Mouse (Mus musculus) spleen, postnatal 14 days (tissue): ENCODE results near the gene Zfp109.
"Not testable (repeated sequence)": the region's sequence is repeated elsewhere in the genome, so short reads cannot be mapped to it uniquely, and the experiment has no call there.

ENCODE experiments used
- DNase-seq, 2 experiments: peaks; one replicate each; pipeline ENCODE4 v3.0.0; 2021 to 2022; ENCODE audit warnings: low spot score in 2 of 2

Zfp109 gene

GRCm38 (mm10) chr7:24237040-24237791 is at the start of gene Zfp109:
TSS of gene Zfp109 (minus strand) at chr7:24237560.
- peak in 1 of 2 experiments; percentile 7 for DNase-seq

GRCm38 (mm10) chr7:24286916-24287315 is 49.6 kb upstream of the Zfp109 start:
- no peak for DNase-seq

DNA sequence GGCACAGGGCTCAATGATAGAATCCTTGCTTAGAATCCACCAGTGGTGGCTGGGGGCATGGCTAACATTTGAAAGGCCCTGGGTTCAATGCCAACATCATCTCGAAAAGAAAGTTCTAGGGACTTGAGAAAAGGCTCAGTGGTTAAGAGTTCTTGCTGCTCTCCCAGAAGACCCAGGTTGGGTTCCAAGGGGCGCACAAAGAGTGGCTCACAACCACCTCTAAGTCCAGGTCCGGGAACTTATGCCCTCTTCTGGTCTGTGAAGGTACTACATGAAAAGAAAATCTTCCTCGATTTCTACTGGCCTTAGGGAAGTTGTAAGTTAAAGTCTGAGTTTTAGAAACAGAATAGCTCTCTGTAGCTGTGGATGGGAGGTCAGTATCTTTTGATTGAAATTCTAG is 48.7 kb upstream of the Zfp109 start:
- DNase-seq: no peak

DNA sequence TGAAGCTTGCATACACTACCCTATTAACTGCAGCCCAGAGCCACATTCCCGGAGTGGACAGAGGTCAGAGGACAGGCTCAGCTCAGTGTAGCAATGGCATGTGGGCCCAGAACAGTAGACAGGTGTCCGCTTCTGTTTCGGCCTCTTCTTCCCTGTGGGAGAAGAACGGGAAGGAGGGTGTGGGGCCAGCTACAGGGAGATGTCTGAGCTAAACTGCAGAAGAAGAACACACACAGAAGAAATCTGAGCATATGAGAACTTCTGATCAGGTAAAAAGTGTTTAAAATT is 43.4 kb upstream of the Zfp109 start:
- DNase-seq: no peak

- no peak for DNase-seq
Measured at GRCm38 (mm10) chr7:24280031-24280857, 42.9 kb upstream of the Zfp109 start.

DNA sequence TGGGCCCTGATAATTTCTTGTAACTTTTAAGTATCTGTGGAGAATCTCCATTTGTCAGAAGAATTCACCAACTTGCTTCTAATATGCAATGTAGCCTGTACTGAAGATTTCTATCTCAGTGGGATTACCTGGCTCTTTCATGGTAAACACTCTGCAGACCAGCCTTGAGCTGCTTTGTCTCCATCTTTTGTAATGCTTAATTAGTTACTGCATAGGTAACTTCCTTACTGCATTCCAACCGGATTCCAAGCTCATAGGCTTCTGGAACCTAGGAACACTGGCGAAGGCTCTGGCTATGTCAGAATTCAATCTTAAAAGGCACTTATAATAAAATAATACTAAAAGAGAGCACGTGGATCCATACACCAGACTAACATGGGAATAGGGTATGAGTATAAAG is 41.4 kb upstream of the Zfp109 start:
- not testable (repeated sequence) for DNase-seq

DNA sequence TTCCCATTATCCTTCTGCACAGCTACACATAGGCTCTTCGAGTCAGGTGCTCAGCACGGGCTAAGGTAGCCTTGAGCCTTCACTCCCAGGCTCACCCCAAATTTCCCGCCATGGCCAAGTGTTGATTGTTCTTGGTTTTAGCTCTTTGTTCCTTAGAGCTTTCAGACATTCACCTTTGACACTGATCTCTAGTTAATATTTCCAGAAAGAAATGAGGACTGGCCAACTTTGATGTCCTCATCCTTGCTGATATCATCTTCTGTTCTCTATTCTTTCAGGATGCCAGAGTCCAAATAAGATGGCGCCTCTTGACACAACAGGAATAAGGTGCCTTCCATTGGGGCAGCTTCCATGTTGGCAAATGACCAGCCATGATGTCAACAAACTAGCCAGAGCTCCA is 37.1 kb upstream of the Zfp109 start:
- DNase-seq: no peak

GRCm38 (mm10) chr7:24271191-24271590 is 33.8 kb upstream of the Zfp109 start:
- DNase-seq: no peak

DNA sequence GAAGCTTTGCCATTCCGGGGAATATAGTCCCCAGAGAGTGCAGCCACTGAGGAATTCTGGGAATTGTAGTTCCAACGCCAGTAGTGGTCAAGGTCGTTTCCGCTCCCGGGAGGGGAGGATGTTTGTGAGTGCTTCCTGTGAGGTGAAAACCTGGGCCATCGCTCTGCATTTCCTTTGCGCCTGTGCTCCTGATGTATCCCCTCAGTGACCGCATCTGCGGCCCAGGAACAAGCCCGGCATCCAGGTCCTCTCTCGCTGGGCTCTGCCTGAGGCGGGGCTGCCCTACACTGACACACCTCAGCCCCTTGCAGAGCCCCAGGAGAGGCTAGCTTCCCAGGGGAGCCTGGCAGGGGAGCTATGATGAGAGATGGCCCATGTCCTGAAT is 32.9 kb upstream of the Zfp109 start, which contains the start of gene Zfp93:
Zfp93 (plus strand) TSS at position 133 of the 385 bp plus-strand sequence.
- peak in 1 of 2 experiments; percentile 8 for DNase-seq

DNA sequence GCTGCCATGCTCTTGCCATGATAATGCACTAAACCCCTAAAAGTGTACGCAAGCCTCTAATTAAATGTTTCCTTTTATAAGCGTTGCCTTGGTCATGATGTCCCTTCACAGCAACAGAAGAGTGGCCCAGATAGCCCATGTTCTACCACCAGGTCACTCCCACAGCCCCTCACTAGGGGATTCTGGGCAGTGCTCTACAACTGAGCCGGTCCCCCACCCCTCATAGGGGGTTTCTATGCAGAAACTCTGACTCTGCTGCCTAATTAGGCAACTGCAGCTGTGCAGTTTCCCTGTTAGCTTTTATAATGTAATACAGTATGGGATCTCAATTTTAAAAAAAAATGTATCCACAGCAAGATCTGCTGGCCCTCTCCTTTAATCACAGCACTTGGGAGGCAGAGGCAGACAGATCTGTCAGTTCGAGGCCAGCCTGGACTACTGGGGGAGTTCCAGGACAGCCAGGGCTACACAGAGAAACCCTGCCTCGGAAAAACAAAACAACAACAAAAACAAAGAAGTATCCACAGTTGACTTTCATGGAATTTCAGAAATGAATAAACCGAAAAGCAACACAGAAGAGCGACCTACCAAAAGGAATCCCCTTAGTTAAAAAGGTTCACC is 32.4 kb upstream of the Zfp109 start:
- DNase-seq: no peak

DNA sequence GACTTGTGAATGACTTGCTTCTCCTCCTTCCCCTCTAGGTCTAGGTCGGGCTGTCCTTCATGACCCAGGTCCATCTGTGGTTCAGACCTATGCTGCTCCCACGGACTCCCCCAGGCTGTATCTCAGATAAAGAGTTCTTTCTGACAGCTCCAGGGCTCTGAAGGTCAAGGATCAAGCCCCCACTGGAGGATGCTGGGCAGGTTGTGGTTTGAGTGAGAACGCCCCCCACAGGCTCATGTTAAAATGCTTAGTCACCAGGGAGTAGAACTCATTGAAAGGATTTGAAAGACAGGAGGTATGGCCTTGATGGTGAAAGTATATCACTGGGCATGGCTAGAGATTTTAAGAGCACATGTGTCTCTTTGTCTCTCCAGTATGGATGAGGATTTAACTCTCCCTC is 31.9 kb upstream of the Zfp109 start:
- no peak for DNase-seq

DNA sequence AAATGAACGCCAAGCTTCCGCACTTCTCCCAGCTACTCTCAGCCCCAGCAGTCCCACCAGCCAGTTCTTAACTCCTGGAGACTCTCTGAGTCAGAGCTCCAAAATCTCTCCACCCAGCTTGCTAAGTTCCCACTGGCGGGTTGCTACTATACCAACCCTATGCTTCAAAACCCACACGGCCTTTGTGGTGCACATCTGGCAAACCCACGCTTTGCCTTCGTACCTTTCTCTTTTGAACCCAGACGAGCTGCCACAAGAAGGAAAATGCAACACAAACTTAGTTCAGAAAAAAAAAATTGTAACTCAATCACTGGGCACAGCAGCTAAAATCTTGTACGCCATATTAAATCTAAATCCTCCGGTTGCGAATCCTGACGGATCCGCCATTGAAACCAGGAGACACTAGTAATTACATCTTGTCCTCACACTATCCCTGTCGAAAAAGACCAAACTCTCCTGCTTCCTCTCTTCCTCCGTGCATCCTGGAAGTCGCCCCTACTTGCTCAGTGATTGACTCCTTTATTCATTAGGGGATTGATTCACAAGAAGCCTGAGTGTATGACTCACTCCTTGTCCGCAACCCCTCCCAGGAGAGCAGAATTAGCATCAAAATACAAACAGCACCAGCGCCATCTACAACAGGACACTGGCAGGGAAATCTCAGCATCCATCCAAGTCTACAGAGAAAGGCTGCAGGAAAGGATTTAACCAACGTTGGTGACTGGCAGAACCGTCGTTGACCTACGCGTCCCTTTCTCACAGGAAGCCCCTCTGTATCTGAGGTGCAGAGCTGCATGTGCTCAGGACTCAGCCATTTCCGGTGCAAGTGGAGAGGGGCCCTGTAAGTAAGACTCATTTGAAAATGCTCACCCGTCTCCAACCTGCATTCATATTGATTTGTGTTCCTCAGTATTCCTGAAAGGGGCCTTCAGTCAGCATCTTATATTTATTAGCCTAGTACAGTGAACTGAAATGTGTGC is 31.1 kb upstream of the Zfp109 start:
- no peak for DNase-seq

- no peak for DNase-seq
Measured at GRCm38 (mm10) chr7:24260000-24260312, 22.6 kb upstream of the Zfp109 start.

GRCm38 (mm10) chr7:24259306-24259999 is 22.1 kb upstream of the Zfp109 start:
- DNase-seq: no peak

- peak in 1 of 2 experiments; percentile 6 for DNase-seq
Measured at GRCm38 (mm10) chr7:24254633-24255474, 17.5 kb upstream of the Zfp109 start, which contains the start of gene Zfp108. TSS of gene Zfp108 (plus strand) at chr7:24254794.

GRCm38 (mm10) chr7:24253779-24254615 is 16.6 kb upstream of the Zfp109 start:
- DNase-seq: no peak

DNA sequence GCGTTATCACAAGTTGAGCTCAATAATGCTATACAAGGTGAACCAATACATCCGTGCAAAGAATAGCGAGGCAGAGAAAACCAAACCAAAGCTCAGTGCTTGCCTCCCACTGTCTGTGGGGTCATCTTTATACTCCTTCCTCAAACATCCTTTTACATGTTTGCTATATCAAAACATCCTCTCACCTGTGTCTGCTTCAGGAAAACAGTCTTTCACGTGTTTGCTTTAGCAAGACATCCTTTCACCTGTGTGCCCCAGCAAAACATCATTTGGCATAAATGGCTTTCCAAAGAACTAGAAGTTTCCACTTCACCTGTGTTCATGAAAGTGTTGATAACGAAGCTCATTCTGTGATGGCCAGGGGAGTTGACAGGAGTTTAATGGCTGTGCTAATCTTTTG is 26.0 kb downstream of the Zfp109 start, which contains the start of gene Zfp111:
Zfp111 (minus strand) TSS at position 101 of the 400 bp plus-strand sequence.
- DNase-seq: no peak

GRCm38 (mm10) chr7:24210296-24210695 is 27.1 kb downstream of the Zfp109 start:
- no peak for DNase-seq

DNA sequence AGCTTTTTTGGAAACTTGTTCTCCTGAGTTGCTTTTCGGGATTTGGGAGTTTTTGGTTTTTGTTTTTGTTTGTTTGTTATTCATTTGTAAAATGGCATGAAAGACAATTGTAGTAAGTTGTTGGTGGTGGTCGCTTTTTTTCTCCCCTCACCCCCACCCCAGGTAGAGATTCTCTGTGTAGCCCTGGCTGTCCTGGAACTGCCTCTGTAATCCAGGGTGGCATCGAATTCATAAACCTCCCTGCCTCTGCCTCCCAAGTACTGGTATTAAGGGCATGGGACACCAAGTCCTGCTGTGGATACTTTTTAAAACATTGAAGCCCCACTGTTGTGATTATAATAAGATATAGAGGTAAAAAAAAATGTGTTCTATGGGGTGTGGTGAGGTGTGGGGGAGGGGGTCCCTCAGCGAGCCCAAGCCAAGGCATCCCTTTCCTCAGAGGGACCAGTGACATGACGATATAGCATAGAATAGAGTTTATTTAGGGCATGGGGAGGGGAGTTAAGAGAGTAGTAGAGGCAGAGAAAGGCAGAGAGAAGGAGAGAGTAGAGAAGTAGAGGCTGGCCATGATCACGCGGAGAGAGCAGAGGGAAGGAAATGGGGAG is 29.0 kb downstream of the Zfp109 start:
- no peak for DNase-seq
